In the genomic region with DNA sequence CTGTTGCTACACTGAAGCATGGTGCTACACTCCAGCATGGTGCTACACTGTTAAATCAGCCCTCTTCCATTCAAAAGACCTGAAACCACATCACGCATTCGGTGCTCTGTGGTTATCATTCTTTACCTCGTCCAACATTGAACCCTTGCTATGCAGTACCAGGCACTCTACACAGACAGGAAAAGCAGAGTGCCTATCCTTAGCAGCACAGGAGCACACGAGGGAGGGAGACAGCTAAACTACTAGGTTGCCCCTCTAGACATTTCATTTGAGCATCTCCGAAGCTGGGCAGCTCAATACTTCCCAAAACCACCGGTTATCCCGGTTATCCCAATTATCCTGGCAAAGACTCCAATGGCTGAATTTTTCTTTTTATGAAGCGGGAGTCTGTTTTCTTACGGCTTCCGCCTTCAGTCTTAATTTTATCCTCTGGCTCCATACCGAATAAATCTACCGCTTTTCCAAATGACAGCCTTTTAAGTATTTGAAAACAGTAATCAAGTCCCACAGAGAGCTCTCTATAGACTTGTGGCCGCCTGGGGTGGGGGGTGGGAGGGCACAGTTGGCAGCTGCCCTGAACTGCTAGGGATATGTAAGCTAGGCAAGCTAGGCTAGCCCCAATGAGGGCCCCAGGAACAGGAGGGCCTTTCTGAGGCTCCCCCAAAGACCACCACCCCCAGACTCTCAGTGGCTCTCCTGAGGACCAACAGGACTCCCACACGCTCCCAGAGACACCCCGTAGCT, we compare ENCODE assay signal across 11 mouse cellular contexts.
A peak's percentile ranks its signal among the peaks of the same experiment; 100 is the strongest.
DNase-seq lines count a peak whose midpoint lies in the region; ATAC-seq and TF ChIP-seq lines count a peak whose summit lies in the region.
"Had no signal": no experiment of that assay in that cellular context is flagged by ENCODE, and none has a peak within 500 bp of the region (broad histone marks: within the 10 kb centered on the region; RNA-seq: fewer than 3 reads in every experiment).

No protein-coding gene starts in this region.

- TF ChIP-seq CTCF in lung, adult 2 months (IDR thresholded peaks at IDR 0.05; ENCODE audit: insufficient read depth, low read length) = no peak

- no peak for ATAC-seq in lung, embryonic 15.5 days (ENCODE audit: borderline replicate concordance, extremely low read depth, low FRiP score, low TSS enrichment)
- peak; percentile 67 for ATAC-seq in forebrain, embryonic 11.5 days (replicated peaks; ENCODE audit: low FRiP score)
- no peak for ATAC-seq in neural tube, embryonic 14.5 days (ENCODE audit: low read depth)

- H3K4me3 ChIP-seq in lung, embryonic 15.5 days = no peak overlapping the region
- H3K4me3 ChIP-seq in lung, adult 2 months (replicated peaks; ENCODE audit: extremely low read depth, low read depth, low read length) = no peak overlapping the region
- no peak overlapping the region for H3K4me3 ChIP-seq in forebrain, embryonic 11.5 days (ENCODE audit: low read depth, low read length)
- peak overlapping the region; percentile 34 for H3K4me3 ChIP-seq in limb, embryonic 10.5 days
- no peak overlapping the region for H3K4me3 ChIP-seq in neural tube, embryonic 14.5 days (ENCODE audit: low read depth, low read length)
- H3K4me3 ChIP-seq: heart, embryonic 15.5 days; liver, embryonic 15.5 days had no signal

- peaks cover 8% of the 10 kb centered on the region for H3K4me1 ChIP-seq in lung, embryonic 15.5 days
- H3K4me1 ChIP-seq in lung, adult 2 months (ENCODE audit: control insufficient read depth, insufficient read depth, low read length) = no peaks in the 10 kb centered on the region
- H3K4me1 ChIP-seq in forebrain, embryonic 11.5 days (replicated peaks; ENCODE audit: control insufficient read depth, insufficient read depth, low read length) = peaks cover 10% of the 10 kb centered on the region; the same call in 1 of the 2 replicates
- peaks cover 44% of the 10 kb centered on the region for H3K4me1 ChIP-seq in limb, embryonic 10.5 days
- H3K4me1 ChIP-seq in neural tube, embryonic 14.5 days (ENCODE audit: control insufficient read depth, insufficient read depth, low read length) = peaks cover 9% of the 10 kb centered on the region
- H3K4me1 ChIP-seq: liver, embryonic 15.5 days had no signal

- no peaks in the 10 kb centered on the region for H3K36me3 ChIP-seq in lung, embryonic 15.5 days
- H3K36me3 ChIP-seq in forebrain, embryonic 11.5 days (ENCODE audit: control insufficient read depth, insufficient read depth, low read length) = no peaks in the 10 kb centered on the region
- H3K36me3 ChIP-seq in limb, embryonic 10.5 days = no peaks in the 10 kb centered on the region
- no peaks in the 10 kb centered on the region for H3K36me3 ChIP-seq in neural tube, embryonic 14.5 days (ENCODE audit: control insufficient read depth, insufficient read depth, low read length)
- H3K36me3 ChIP-seq: G1E; heart, embryonic 15.5 days; liver, embryonic 15.5 days had no signal

- H3K27me3 ChIP-seq in lung, embryonic 15.5 days = no peaks in the 10 kb centered on the region
- H3K27me3 ChIP-seq in forebrain, embryonic 11.5 days (ENCODE audit: control insufficient read depth, insufficient read depth, low read length) = no peaks in the 10 kb centered on the region
- no peaks in the 10 kb centered on the region for H3K27me3 ChIP-seq in limb, embryonic 10.5 days (ENCODE audit: low read depth, poor library complexity, severe bottlenecking)
- H3K27me3 ChIP-seq in neural tube, embryonic 14.5 days (ENCODE audit: control insufficient read depth, insufficient read depth, low read length) = no peaks in the 10 kb centered on the region
- H3K27me3 ChIP-seq: heart, embryonic 15.5 days; liver, embryonic 15.5 days had no signal

- H3K9me3 ChIP-seq in lung, embryonic 15.5 days = no peaks in the 10 kb centered on the region
- no peaks in the 10 kb centered on the region for H3K9me3 ChIP-seq in forebrain, embryonic 11.5 days (ENCODE audit: control insufficient read depth, low read length)
- H3K9me3 ChIP-seq in limb, embryonic 10.5 days (replicated peaks) = no peaks in the 10 kb centered on the region
- no peaks in the 10 kb centered on the region for H3K9me3 ChIP-seq in neural tube, embryonic 14.5 days (ENCODE audit: control insufficient read depth, low read length)
- H3K9me3 ChIP-seq: G1E; heart, embryonic 15.5 days; liver, embryonic 15.5 days had no signal

- TF ChIP-seq POLR2A in lung, adult 2 months (IDR thresholded peaks at IDR 0.05; ENCODE audit: borderline replicate concordance, extremely low read depth, low read depth, low read length) = no peak

- no peak overlapping the region for H3K9ac ChIP-seq in lung, embryonic 15.5 days
- H3K9ac ChIP-seq in forebrain, embryonic 11.5 days (ENCODE audit: low read length) = peak overlapping the region; percentile 9; the same call in 1 of the 2 replicates
- H3K9ac ChIP-seq in neural tube, embryonic 14.5 days (replicated peaks; ENCODE audit: low read depth, low read length) = no peak overlapping the region
- H3K9ac ChIP-seq: heart, embryonic 15.5 days; liver, embryonic 15.5 days had no signal

- 64% methylated on average over 15 of the region's 15 CpGs for WGBS in lung, embryonic 15.5 days
- 64% methylated on average over 15 of the region's 15 CpGs for WGBS in lung, adult 2 months
- WGBS in forebrain, embryonic 11.5 days = 14% methylated on average over 15 of the region's 15 CpGs
- WGBS in limb, embryonic 10.5 days = 30% methylated on average over 15 of the region's 15 CpGs
- 21% methylated on average over 15 of the region's 15 CpGs for WGBS in neural tube, embryonic 14.5 days

- peak overlapping the region; percentile 27; the same call in 1 of the 2 replicates for H3K4me2 ChIP-seq in lung, embryonic 15.5 days
- H3K4me2 ChIP-seq in forebrain, embryonic 11.5 days (ENCODE audit: low read depth, low read length, severe bottlenecking) = peak overlapping the region; percentile 28; the same call in 1 of the 2 replicates
- 0 out of 2 replicates have a peak overlapping the region, but pooled peaks have one; percentile 9 for H3K4me2 ChIP-seq in neural tube, embryonic 14.5 days (ENCODE audit: low read depth, low read length)
- H3K4me2 ChIP-seq: heart, embryonic 15.5 days had no signal

- DNase-seq in lung, adult 2 months = no peak
- DNase-seq in forebrain, embryonic 11.5 days (ENCODE audit: low spot score) = peak; percentile 55
- DNase-seq in limb, embryonic 10.5 days (ENCODE audit: low spot score) = peak; percentile 39
- DNase-seq in layer of hippocampus, adult 18-20 months (ENCODE audit: low spot score in 2 of 2) = no peak
- DNase-seq in cerebellum, adult 18-20 months = no peak
- DNase-seq: cerebellum, adult 11-12 months had no signal

- no peak overlapping the region for H3K27ac ChIP-seq in lung, embryonic 15.5 days
- H3K27ac ChIP-seq in forebrain, embryonic 11.5 days (ENCODE audit: low read depth, low read length) = no peak overlapping the region
- peak overlapping the region; percentile 97 for H3K27ac ChIP-seq in limb, embryonic 10.5 days
- H3K27ac ChIP-seq in neural tube, embryonic 14.5 days (ENCODE audit: low read depth, low read length) = no peak overlapping the region
- H3K27ac ChIP-seq: heart, embryonic 15.5 days; liver, embryonic 15.5 days had no signal

Comparison
In these comparisons a context has a peak if more than half of its experiments do, and no peak if none do; other contexts are left out.
1. DNase-seq: peak in forebrain, embryonic 11.5 days (single experiment) and limb, embryonic 10.5 days (single experiment); none in lung, adult 2 months (single experiment), layer of hippocampus, adult 18-20 months (0 of 2) and cerebellum, adult 18-20 months (0 of 2).
2. Peak in every context shown above with its lines, with median percentiles within 50 percentile points of each other: H3K4me2 ChIP-seq.